Mouse (Mus musculus): Measurements from ENCODE around the gene Gm17455.

The Gm17455 gene

DNA sequence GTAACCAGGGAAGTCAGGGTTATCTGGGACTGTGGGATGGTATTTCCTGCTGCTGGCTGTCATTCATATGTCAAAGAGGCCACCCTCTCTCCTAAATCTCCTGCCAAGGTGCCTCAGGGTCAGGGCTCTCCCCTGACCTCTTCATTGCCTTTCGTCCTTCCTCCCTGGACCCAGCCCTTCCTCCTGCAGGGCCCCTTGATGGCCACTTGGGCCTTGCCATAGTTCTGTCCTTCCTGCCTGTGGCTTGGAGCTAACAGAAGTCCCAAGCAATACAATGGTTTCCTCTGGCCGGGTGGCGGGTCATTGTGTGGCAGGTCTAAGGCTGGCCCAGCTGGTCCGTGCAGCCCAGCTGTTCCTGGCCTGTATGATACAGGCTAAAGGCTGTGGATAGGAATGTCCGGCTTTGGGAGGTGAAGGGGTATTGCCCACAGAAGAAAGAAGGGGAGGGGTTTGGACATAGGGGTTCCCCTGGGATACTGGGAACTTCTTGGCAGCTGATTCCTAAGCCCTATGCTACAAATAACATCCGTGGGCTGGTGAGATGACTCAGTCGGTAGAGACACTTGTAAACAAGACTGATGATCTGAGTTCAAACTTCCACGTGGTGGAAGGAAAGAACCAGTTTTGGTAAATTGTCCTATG is 25.5 kb upstream of the Gm17455 start:
- peak; percentile 58 for DNase-seq (ENCODE audit: low read depth, low spot score)

DNA sequence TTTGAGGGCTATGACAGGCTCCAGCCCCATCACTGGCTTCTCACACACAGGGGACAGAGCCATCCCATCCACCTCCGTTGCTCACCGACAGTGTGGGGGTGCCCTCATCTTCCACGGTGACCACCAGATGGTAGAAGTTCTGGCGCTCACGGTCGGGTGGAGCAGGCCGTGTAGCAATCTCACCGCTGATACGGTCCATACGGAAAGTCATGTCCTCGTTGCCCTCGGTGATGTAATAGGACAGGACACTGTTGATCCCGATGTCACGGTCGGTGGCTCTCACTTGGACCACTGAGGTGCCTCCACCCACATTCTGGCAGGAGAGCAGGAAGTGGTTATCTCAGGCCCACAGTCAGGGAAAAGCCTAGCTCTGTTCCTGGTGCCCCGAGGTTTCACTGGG is 22.8 kb upstream of the Gm17455 start:
- DNase-seq (ENCODE audit: low read depth, low spot score): no peak

DNA sequence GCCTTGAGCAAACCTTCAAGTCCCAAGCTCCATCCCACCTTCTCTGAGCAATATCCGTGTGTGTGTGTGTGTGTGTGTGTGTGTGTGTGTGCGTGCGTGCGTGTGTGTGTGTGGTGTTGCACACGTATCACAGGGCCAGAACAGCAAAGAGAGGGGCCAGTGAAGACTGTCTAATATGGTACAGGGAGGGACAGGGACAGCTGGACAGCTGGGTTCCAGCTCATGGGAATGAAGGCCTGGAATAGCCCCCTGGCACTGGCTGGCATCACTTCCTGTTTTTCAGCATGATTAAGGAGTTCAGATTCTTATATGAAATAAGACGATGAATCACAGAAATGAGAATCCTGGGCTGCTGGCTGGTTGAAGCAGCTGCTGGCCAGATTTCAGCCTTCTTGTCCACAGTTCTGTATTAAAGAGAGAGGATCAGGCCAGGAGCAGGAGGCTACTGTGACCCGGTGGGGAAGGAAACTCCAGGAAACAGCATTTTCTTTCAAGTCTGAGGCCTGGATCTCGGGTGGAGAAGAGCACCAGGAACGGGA is 20.0 kb upstream of the Gm17455 start:
- no peak for DNase-seq (ENCODE audit: low read depth, low spot score)

DNA sequence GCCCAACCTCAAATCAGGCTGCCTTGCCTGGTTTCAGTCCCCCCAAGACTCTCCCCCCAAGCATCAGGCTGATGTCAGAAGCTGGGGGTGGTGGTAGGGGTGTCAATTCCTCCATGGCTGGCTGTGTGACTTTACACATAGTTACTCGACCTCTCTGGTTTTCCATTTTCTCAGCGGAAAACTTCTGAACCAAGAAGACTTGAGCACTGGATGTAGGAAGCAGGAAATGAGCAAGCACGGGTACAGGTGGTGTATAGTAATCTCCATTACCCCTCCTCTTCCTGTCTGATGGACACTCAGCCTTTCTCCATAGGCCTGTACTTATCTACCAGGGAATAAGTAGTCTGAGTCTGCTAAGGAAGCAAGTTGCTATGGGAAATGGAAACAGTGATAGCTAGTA is 19.3 kb upstream of the Gm17455 start:
- no peak for DNase-seq (ENCODE audit: low read depth, low spot score)

DNA sequence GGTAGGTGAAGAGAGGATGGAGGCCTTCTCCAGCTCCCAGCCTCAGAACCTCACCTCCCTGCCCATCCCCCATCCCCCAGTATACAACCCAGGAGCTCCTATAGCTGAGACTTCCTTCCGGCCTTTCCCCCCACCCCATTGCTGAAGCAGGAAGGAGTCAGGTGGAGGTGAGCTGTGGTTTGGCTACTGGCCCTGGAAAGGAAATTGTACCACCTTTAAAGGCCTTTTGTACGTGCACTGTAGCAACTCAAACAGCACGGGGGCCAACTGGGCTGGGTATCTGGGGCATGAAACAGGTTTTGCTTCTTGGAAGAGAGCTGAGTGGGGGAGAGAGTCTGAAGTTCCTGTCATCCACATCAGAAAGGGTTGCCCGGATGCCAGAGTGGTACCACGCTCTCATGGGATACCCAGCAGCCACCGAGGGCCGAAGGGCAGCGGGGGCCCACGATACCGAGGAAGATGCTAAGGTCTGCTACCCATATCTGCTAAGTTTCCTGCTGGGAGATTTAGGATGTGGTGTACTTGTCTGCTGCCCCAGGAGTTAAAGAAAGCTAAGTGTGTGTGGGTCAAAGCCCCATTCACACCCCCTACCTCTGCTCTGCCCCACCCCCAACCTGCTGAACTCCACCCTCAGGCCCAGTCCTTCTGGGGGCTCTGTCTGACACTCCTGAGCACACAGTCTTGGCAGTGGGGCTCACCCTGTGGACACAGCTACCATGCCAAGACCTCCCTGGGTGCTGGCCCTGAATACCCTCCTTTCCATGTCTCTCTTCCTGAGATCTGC is 18.2 kb upstream of the Gm17455 start:
- DNase-seq (ENCODE audit: low read depth, low spot score): no peak

DNA sequence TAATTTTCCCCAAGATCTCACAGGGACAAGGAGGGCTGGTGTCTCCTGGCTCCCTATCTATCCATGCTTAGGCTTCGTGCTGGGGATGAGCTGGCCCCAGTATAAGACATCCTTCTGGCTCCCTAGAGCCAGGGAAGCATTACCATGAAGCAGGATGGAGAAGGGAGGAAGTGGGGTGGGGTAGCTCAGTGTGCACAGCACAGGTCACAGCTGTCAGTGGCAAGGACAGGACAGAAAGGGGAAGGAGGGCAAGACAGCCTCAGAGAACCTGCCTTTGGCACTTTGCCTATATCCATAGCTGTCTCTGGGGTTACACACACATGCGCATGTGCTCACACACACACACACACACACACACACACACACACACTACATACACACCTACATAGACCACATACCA is 11.2 kb upstream of the Gm17455 start:
- no peak for DNase-seq (ENCODE audit: low read depth, low spot score)

DNA sequence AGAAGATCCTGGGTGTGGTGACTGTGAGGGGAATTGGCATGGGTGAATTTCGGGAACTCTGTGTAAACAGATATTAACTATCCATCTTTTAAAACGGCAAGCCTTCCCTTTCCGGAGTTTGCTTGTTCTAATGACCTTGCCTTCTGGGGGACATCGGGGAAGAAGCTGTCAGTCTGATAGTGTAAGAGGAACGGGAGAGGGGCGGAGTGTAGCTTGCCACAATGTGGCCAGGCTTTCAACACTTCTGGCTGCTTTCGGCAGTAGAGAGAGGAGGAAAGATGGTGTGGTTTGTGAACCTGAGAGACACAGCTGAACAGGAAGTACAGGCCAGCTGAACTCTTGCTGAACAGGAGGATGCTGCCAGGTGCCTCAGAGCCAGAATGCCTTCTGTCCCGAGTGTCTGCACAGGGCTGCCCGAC is 10.1 kb upstream of the Gm17455 start:
- DNase-seq (ENCODE audit: low read depth, low spot score): peak; percentile 44

DNA sequence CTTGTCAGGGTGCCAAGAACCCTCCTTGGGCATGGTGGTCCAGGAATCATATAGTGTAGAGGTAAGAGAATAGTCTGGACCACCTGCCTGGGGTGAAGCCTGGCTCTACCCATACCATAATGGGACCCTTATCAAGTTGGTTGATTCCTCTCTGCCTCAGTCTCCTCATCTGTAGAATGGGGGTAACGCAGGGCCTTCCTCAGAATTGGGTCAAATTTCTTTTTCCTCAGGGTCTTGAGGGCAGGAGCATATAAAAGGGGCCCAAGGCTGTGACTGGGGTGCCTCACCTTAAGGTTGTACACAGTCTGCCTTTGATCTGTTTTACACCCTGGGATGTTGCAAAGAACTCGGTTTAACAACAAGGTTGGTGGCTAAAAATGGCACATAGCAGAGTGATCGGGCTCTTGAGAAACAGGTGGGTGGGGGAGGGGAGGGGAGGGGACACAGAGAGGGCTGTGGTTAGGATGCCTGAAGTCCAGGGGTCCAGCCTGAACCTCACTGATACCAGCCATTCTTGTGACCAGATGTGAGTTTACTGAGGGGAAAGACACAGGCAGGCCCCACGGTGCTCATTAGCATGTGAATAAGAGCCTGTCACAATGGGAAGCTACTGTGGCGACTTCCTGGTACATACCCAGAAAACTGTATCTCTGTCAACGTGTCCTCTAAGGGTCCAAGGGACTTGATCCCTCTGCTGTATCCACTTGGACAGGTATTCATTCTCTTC is 9.2 kb upstream of the Gm17455 start:
- no peak for DNase-seq (ENCODE audit: low read depth, low spot score)

DNA sequence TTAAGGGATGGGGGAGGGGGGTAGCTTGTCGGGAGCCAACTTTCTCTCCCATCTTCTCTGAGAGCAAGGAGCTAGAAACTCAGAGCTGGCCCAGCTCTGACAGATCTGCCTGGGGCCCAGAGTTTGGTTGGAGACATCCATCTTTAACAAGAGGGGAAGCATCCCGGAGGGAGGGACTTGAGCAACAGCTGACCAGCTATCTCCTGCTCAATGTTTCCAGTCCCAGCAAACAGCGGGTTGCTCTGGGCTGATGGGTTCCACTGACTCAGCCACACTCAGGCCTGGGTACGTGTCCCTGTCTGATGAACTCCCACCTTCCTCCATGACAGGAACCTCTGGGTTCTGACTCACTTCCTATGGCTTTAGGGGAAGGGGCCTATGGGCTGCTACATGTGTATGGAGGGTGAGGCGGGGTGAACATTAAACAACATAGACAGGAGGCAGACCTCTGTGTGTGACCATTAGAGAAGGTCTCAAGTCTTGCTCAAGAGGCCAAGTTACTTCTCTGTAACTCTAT is 8.6 kb upstream of the Gm17455 start:
- DNase-seq (ENCODE audit: low read depth, low spot score): no peak

DNA sequence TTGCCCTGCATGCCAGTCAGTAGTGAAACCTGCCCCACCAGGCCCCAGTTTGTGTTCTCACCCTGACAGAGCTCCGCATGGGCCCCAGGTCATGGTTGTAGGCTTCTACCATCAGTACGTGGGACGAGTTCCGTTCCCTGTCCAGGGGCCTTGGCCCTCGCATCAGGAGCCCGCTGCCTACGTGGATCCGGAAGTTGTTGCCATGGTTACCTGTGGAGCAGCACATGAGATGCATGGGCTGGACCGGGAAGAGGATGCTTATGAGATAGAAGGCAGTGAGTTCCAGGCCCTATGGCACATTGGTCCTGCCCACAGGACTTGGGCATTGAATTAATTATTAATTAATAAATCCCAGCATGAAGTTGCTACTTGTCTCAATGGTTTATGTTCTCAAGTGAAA is 7.9 kb upstream of the Gm17455 start:
- DNase-seq (ENCODE audit: low read depth, low spot score): no peak

DNA sequence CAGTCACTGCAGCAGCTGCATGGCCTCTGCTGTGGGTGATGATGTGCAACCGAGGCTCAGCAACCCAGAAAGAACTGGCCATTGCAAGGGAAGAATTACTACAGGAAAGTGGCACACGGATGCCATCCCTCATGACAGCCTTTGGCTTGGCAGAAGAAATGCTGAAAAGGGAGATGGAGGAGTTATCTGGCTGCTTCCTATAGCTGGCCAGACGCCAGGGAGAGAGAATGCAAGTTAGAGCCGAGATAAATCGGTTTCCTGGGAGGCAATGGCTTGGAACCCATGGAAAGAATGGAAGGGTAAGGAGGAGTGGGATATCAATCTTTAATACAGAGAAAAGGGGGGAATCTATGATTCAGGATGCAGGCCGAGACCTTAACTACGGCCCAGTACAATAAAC is 4.6 kb upstream of the Gm17455 start:
- DNase-seq (ENCODE audit: low read depth, low spot score): no peak

DNA sequence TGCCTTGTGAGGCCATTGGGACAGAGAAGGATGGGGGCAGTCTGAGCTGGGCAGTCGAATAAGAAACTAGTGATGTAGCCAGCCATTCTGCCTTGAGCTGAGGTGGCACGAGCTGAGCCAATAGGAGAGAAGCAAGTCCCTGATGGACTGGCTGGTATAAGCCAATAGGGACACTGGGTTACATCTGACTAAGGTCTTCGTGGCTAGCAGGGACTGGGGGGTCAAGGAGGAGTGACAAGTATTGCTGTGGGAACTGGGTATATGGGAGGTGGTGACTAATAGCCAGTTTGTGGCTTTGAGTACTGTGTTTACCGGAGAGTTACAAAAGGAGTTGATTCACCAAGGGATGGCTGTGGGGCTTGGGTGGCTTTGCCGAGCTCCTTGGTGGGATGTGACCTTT is 3.9 kb upstream of the Gm17455 start:
- no peak for DNase-seq (ENCODE audit: low read depth, low spot score)

DNA sequence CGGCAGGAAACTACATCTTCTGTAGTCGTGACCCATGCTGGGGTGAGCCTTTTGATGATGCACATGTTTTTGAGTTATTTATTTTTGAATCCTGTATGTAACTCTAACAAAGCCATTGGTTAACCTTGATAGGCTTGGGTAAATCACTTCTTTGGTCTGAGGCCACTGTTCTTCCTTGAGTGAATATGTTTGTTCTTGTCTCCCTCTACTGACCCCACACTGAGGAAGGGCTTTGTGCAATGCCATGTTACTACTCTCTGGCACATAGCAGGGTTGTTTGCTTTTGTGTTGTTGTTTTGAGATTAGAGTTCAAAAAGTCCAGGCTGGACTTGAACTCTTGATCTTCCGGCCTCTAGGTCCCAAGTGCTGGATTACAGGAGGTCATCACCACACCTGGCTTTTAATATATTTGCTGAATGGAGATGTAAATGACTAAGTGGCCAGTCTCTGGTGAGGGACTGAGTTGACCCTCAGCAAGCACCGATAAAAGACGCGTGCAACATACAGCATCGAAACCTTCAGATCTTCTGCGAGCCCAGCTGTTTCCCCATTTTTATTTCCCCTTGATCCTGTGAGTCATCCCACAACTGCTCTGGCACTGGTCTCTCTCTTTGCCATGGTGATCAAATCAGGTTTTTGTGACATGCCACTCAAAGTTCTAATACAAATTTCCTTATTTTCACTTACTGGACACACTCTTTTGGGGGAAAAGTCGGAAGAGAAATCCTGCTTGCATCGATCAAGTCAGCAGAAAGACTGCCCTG is 1.3 kb upstream of the Gm17455 start:
- no peak for DNase-seq (ENCODE audit: low read depth, low spot score)

DNA sequence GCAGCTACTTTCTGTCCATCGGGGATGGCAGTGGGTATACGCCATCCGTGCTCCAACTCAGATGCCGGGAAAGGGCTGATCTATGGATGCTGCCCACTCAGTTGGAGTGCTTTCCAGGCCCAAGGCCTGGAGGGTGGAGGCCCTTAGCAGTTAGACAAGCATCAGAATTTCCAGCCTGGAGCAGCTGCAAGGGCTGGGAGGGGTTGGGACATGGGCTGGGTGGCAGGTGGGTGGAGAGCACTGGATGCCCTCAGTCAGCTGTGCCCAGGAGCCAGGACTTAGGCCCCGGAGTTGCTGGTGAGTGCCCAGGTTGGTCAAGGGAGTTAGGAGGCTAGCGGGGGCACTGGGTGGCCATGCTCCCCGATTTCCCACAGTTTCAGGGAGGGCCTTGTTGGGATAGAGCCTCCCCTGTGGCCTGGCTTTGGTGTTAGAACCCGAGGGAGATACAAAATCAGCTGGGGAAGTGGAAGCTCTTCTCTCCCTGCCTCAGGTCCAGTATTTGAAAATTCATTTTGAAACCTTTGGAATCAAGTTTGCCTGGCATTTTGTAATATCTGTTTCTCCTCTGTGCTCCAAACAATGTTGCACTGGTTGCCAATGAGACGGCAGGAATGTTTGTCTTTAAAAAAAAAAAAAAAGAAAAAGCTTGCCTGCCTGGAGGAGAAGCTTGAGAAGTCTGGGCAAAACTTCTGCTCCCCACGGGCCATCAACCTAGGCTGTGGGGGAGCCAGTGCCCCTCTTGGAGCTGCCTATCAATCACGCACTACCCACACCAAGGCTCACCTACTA is 1.2 kb downstream of the Gm17455 start:
- DNase-seq (ENCODE audit: low read depth, low spot score): no peak

DNA sequence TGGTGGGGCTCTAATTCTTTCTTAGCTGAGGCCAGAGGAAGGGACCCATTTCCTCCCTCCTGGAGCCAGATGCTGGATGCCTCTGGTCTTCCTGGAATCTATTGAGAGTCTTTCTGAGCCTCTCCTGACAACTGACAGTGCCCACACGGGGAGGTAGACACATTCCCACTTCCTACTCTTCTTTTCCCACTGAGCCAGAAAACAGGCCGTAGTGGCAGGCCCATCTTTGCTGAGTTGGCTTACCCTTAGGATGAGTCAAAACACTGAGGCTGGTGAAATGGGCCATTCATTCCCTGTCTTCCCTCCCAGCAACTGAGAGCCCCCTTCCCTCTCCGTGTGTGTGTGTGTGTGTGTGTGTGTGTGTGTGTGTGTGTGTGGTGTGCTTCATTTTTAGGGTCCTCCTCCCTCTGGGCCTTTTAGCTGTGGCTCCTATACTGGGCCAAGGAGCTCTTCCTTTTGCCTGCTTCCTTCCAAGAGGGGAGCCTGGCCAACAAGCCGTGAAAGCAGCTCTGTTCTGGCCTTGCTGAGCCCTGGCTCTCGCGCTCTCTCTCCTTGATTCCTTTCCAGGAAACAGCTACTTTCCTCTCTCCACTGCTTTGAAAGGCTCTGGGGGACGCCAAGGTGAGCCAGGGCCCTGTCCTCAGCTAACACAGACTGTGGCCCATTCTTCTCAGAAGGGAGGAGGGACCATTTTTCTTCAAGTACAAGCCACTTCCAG is 6.1 kb downstream of the Gm17455 start:
- peak; percentile 48 for DNase-seq (ENCODE audit: low read depth, low spot score)

DNA sequence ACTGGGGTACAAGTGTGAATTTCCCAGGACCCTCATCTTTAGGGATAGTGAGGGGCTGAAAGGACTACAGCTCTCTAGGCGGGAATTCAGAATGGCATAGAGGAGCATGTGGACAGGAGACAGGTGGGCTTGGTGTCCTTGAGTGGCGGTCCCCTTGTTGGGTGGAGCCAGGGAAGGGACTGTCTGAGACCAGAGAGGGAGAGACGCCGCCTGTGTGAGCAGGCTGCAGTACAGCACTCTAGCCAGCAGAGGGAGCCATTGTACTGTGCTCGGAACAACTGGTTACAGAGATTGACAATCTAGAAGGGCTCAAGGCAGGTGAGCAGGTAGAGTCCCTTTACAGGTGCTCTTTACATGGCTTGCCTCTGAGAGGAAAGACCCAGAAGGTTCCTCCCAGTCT is 8.3 kb downstream of the Gm17455 start:
- peak; percentile 44 for DNase-seq (ENCODE audit: low read depth, low spot score)

DNA sequence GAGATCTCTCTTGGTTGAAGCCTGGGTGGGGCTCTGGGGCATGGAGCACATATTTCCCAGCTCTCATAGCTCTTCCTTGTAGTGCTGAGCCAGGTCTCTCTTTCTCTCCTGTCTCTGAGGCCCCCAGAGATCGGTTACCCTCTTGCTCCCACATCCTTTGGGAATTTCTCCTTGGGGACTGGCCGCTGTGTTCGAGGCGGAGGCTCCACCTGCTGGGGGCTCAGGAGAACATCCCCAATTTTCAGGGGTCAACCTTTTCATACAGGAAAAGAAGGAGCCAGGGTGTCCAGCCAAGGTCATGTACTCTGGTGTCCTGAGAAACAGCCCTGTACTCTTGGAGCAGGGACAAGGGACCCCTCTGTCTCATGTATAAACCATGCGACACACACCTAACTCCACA is 12.3 kb downstream of the Gm17455 start:
- no peak for DNase-seq (ENCODE audit: low read depth, low spot score)

DNA sequence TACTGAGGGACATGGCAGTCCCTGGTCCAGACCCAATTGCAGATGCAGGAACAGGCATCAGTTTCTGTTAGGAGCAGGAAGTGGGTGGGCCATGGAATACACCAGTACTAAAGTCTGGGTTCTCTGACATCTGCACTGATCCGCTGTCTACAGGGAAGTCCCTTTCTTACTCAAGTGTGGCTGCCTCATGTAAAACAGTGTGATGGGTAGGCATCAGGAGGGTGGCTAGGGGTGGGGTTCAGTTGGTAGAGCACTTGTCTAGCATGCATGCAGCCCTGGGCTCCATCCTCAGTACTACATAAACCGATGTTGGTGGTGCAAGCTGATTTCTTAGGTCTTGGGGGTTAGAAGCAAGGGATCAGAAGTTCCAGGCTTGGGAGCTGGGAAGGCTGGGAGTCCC is 14.2 kb downstream of the Gm17455 start:
- no peak for DNase-seq (ENCODE audit: low read depth, low spot score)

DNA sequence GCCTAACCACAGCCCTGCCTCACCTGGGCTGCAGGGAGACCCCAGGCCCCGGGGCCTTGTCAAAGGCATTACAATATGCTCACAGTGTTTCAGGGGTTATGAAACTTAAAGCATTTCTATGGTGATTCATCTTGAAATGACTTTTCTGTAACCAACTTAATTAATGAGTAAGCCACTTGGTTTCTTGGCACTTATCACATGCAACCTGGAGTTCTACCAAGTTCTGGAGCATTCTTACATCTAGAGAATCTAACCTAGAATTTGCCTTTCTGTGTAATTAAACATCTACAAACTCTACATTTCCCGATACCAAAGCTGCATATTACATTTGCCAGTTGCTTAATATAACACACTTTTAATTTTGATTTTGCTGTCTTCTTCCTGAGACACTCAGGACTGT is 17.5 kb downstream of the Gm17455 start:
- no peak for DNase-seq (ENCODE audit: low read depth, low spot score)

DNA sequence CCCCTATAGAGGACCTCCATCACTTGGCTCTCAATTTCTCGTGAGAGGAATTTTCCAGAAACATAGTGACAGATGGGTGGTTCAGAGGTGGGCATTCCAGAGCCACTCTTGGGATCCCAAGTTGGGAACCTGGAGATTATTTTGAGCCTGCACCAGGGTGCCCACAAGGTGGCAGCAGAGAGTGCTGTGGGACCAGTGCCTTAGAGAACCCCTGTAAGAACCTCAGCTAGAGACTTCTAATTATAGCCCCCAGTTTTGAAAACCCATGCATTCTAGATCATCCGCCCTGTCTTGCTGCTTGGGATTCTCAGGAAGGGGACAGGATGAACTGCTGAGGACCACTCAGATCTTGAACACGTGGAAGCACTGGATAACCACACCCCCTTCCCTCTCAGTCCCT is 18.6 kb downstream of the Gm17455 start:
- DNase-seq (ENCODE audit: low read depth, low spot score): peak; percentile 19

All from skeletal muscle tissue, adult 2 months (tissue).